Mouse (Mus musculus): Measurements from ENCODE around the gene Zfp771. TPM values are rescaled to one million over a fixed set of nuclear protein-coding genes. Genes with fewer than 3 reads are reported as not detected.

Zfp771 gene
- total RNA-seq, 2 experiments from 2014 or later = 19.1 TPM

GRCm38 (mm10) chr7:127276519-127276961 is 32.5 kb downstream of the Zfp771 start:
- intact Hi-C loops (cut with DNase I) = no loop called here
- no peak for DNase-seq

GRCm38 (mm10) chr7:127278311-127278710 is 34.2 kb downstream of the Zfp771 start:
- no peak for DNase-seq
- intact Hi-C loops (cut with DNase I) = no loop called here

- no peak for DNase-seq
- intact Hi-C loops (cut with DNase I) = no loop called here
Observed at GRCm38 (mm10) chr7:127280092-127280491, 36.0 kb downstream of the Zfp771 start.

GRCm38 (mm10) chr7:127281114-127281513 is 37.0 kb downstream of the Zfp771 start:
- intact Hi-C loops (cut with DNase I) = no loop called here
- no peak for DNase-seq

GRCm38 (mm10) chr7:127282190-127282589 is 38.1 kb downstream of the Zfp771 start:
- intact Hi-C loops (cut with DNase I) = no loop called here
- no peak for DNase-seq

- intact Hi-C loops (cut with DNase I) = no loop called here
- DNase-seq = no peak
Observed at GRCm38 (mm10) chr7:127285154-127285553, 41.1 kb downstream of the Zfp771 start.

- no peak for DNase-seq
- intact Hi-C loops (cut with DNase I) = no loop called here
Observed at GRCm38 (mm10) chr7:127287940-127288339, 43.9 kb downstream of the Zfp771 start.

GRCm38 (mm10) chr7:127289306-127289705 is 45.2 kb downstream of the Zfp771 start:
- DNase-seq = no peak
- intact Hi-C loops (cut with DNase I) = no loop called here

- intact Hi-C loops (cut with DNase I) = no loop called here
- no peak for DNase-seq
Observed at GRCm38 (mm10) chr7:127290142-127290541, 46.1 kb downstream of the Zfp771 start.

- DNase-seq = no peak
- intact Hi-C loops (cut with DNase I) = no loop called here
Observed at GRCm38 (mm10) chr7:127296098-127296497, 52.0 kb downstream of the Zfp771 start, which contains the start of gene Itgal. Itgal (plus strand) TSS chr7:127296260.

- DNase-seq = no peak
- intact Hi-C loops (cut with DNase I) = no loop called here
Observed at GRCm38 (mm10) chr7:127296786-127297555, 52.9 kb downstream of the Zfp771 start.

GRCm38 (mm10) chr7:127297586-127298193 is 53.6 kb downstream of the Zfp771 start:
- intact Hi-C loops (cut with DNase I) = no loop called here
- DNase-seq = no peak

Other genes starting within 250 kb of the Zfp771 start
- 10 to 100 TPM; 53.5 to 57.7 TPM for gene Mvp, start 229.7 kb upstream of the Zfp771 start, total RNA-seq (2021)
- not detected for gene Pagr1b, start 227.8 kb upstream of the Zfp771 start, total RNA-seq (2021)
- 10 to 100 TPM in 1 of 2 experiments, not detected in 1; 11.8 TPM for gene Pagr1a, start 226.9 kb upstream of the Zfp771 start, total RNA-seq (2021)
- 10 to 100 TPM; 25.2 to 28.6 TPM for gene Gm42742, start 223.2 kb upstream of the Zfp771 start, total RNA-seq (2021)
- gene Prrt2, start 223.1 kb upstream of the Zfp771 start, total RNA-seq (2021) = 1 to 10 TPM in 1 of 2 experiments, under 1 TPM in 1; 0.57 to 1.2 TPM
- gene Maz, start 217.2 kb upstream of the Zfp771 start, total RNA-seq (2021) = 10 to 100 TPM; 66.5 to 71.5 TPM
- 1 to 10 TPM; 1.0 to 2.6 TPM for gene Kif22, start 201.8 kb upstream of the Zfp771 start, total RNA-seq (2021)
- gene Zg16, start 156.9 kb upstream of the Zfp771 start, total RNA-seq (2021) = not detected
- gene AI467606, start 152.9 kb upstream of the Zfp771 start, total RNA-seq (2021) = 1 to 10 TPM; 1.6 to 1.9 TPM
- gene Qprt, start 122.0 kb upstream of the Zfp771 start, total RNA-seq (2021) = not detected
- gene Spn, start 106.5 kb upstream of the Zfp771 start, total RNA-seq (2021) = under 1 TPM; 0.76 to 0.92 TPM
- gene Cd2bp2, start 48.2 kb upstream of the Zfp771 start, total RNA-seq (2021) = 10 to 100 TPM; 36.9 to 38.0 TPM
- 10 to 100 TPM; 24.6 to 26.4 TPM for gene Tbc1d10b, start 35.8 kb upstream of the Zfp771 start, total RNA-seq (2021)
- 1 to 10 TPM; 2.4 to 2.5 TPM for gene Mylpf, start 35.4 kb upstream of the Zfp771 start, total RNA-seq (2021)
- gene Zfp553, start 11.2 kb upstream of the Zfp771 start, total RNA-seq (2021) = 1 to 10 TPM; 6.0 to 6.6 TPM
- gene Sept1, start 11.1 kb upstream of the Zfp771 start, total RNA-seq (2021) = 1 to 10 TPM; 2.8 TPM
- 10 to 100 TPM; 40.7 to 45.0 TPM for gene Dctpp1, start 16.4 kb downstream of the Zfp771 start, total RNA-seq (2021)
- 10 to 100 TPM; 26.7 to 31.4 TPM for gene Sephs2, start 29.8 kb downstream of the Zfp771 start, total RNA-seq (2021)
- 1 to 10 TPM; 1.2 to 1.5 TPM for gene Itgal, start 52.0 kb downstream of the Zfp771 start, total RNA-seq (2021)
- 10 to 100 TPM; 34.8 to 35.5 TPM for gene Zfp768, start 101.3 kb downstream of the Zfp771 start, total RNA-seq (2021)
- gene Zfp747, start 131.8 kb downstream of the Zfp771 start, total RNA-seq (2021) = 1 to 10 TPM; 5.0 to 5.6 TPM
- 1 to 10 TPM; 2.2 to 3.2 TPM for gene 9130019O22Rik, start 142.9 kb downstream of the Zfp771 start, total RNA-seq (2021)
- 1 to 10 TPM; 4.5 to 4.9 TPM for gene E430018J23Rik, start 149.4 kb downstream of the Zfp771 start, total RNA-seq (2021)
- gene Zfp764, start 162.5 kb downstream of the Zfp771 start, total RNA-seq (2021) = 1 to 10 TPM; 2.9 to 4.2 TPM
- gene Zfp688, start 177.8 kb downstream of the Zfp771 start, total RNA-seq (2021) = 1 to 10 TPM; 2.5 to 3.9 TPM
- gene Zfp689, start 204.9 kb downstream of the Zfp771 start, total RNA-seq (2021) = 1 to 10 TPM; 1.4 to 1.7 TPM
- gene Prr14, start 215.3 kb downstream of the Zfp771 start, total RNA-seq (2021) = 10 to 100 TPM; 25.8 to 28.1 TPM
- gene Fbrs, start 234.9 kb downstream of the Zfp771 start, total RNA-seq (2021) = 10 to 100 TPM; 32.2 to 35.0 TPM

Measured in heart, postnatal 36 days (tissue).